Mouse (Mus musculus): ENCODE results near the gene Grid2.

DNA sequence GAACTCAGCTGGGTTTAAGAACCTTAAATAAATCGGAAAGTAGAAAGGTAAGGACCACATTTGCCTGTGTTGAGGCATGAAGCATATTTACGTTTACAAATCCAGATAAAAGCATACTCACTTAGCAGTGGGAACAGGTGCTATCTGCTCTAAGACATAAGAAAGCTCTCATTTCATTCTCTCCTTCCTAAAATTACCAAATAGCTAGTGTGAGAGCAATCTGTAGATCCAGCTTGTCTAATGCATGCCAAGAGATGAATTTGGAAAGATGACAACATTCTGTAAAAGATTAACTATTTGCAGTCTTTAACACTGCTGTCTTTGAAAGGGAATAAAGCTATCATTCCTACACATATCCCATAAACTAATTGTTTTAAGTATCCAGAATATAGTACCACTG is 858.9 kb downstream of the Grid2 start:
- TF ChIP-seq CTCF (IDR thresholded peaks at IDR 0.05; ENCODE audit: control insufficient read depth, insufficient read depth, low read length) (no peak), POLR2A (IDR thresholded peaks at IDR 0.05; ENCODE audit: borderline replicate concordance, control insufficient read depth, low read depth, low read length) (no peak)

Measured in bone marrow, adult 2 months (tissue).